Mouse (Mus musculus) brown adipose tissue, adult 24 weeks (tissue): ENCODE measurements around the gene Pigf. TPM values are rescaled to one million over a fixed set of nuclear protein-coding genes. Genes with fewer than 3 reads are reported as not detected.

ENCODE experiments used
- H3K27ac ChIP-seq: fragments of 200-500 bp; replicated peaks from 2 replicates; pipeline ENCODE4 v1.5.1; 2012; ENCODE audit warnings: low read depth, mild to moderate bottlenecking, low read length
- H3K4me1 ChIP-seq: fragments of 200-500 bp; 2 replicates; pipeline ENCODE4 v1.6.1; 2012; ENCODE audit warnings: low read length, mixed read lengths; ENCODE audit not compliant: control insufficient read depth, insufficient read depth, insufficient read length
- H3K4me3 ChIP-seq: fragments of 200-500 bp; 2 replicates; pipeline ENCODE4 v1.5.1; 2012; ENCODE audit warnings: low read depth, mild to moderate bottlenecking, low read length, moderate library complexity; ENCODE audit not compliant: insufficient read depth
- polyA plus RNA-seq: library from polyadenylated mRNA; stranded (reverse); fragments of >200 nt; gene quantifications from 2 replicates; pipeline ENCODE4 v1.2.4, GENCODE M21; 2012; ENCODE audit not compliant: missing spikeins, insufficient read depth, insufficient read length

The Pigf gene
- polyA plus RNA-seq, 1 experiment = 9.2 TPM

DNA sequence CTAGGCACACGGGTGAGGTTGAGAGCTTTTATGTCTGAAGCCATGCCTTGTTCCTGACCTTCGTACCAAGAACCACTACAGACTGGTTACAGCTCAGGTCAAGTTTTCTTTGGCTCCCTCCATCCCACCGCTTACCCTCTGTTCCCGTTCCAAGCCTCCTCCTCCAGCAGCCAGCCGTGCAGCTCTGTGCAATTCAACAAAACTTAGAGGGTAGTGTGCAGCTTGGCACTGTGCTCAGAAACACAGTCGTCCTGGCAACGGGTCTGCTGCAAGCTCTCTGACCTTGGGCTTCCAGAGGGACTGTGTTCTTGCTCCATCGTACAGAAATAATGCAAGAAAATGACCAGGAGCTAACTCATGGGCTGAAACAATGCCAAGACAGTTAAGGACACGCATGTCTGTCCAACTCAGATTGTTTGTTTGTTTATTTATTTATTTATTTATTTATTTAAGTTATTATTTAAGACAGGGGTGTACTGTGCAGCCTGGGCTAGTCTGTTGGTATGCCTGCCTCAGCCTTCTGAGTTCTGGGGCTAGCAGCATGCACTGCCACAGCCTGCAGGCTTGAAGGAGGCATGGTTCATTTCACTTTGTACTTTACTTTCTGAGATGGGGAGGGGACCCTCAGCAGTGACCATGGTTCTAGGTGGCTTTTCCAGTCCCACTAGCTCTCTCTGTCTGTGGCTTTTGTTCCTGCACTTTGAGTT, 25.4 kb upstream of the Pigf start:
- Histone ChIP-seq H3K4me1 (peaks cover 7% of the 10 kb centered on the region), H3K27ac (no peak overlapping the region), H3K4me3 (no peak overlapping the region)

DNA sequence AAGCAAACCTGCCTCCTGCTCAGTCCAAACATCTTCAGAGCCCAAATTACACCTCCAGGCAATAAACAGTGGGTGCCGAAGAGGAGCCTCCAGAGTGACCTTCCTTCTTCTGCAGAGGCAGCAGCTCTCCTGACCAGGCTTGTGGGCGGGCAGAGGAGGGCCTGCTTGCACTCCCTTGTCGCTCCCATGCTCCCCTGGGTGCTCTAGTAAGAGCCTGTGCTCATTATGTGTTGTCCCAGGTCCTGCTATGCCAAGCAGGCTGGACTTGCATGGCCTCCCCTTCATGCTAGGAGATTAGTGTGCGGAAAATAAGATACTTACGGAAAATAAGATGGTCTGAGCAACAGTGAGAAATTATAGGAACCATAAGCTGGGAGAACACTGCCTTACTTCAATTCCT, 24.5 kb upstream of the Pigf start:
- Histone ChIP-seq H3K4me3 (no peak overlapping the region), H3K27ac (no peak overlapping the region)

DNA sequence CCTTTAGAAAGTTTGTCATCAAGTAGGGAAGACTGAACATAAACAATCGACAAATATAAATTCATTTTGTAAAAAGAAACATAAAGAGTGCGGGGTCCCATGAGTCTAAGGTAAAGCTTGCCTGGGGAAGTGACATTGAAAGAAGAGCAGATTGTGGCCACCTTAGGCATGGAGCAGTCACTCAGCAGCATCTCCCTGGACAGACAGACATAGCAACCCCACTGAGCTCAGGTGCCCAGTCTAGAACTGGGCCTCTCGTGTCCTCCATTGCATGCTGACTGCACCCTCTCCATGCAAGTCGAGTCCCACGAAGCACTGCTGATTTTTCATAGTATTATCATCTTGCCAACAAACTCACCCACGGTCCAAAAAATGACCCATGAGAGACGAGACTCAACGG, 19.6 kb upstream of the Pigf start:
- Histone ChIP-seq H3K4me3 (no peak overlapping the region), H3K27ac (no peak overlapping the region), H3K4me1 (no peaks in the 10 kb centered on the region)

More for the DNA sequence above, 24.5 kb upstream of the Pigf start:
- peaks cover 3% of the 10 kb centered on the region; the same call in 1 of the 2 replicates for H3K4me1 ChIP-seq

DNA sequence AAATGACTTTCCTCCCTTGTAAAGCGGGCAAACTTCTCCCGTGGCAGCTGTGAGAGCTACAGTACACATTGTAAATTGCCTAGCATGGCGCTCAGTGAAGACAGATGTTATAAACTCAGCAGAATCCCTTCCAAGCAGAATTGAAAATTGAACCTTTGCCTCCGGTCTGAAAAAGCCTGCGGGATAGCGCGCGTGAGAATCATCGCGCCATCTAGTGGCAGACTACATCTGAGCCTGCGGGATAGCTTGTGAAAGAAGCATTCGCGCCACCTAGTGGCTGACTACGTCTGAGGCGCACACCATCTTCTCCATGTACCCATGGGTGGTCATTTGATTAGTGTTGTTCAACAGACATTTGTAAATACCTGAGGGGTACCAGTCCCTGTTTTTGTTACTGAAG, 19.2 kb upstream of the Pigf start:
- Histone ChIP-seq H3K27ac (no peak overlapping the region), H3K4me1 (no peaks in the 10 kb centered on the region)

DNA sequence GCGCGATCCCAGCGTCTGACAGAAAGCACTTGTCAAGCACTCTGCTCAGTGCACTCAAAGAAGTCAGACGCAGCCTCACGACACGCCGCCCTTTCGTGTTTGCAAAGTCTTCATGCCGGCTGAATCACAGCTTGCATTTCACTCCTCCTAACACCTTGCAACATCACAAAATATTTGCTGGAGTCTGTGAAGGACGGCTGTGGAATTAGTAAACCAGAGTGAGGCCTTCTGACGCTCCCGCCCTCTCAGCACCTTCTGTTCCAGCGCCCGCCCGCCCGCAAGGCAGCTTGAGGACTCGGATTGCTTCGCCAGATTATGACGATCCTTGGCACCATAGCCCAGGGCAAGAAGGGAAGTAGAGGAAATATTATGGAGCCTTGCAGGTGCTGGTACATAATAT, 16.5 kb upstream of the Pigf start:
- no peak overlapping the region for H3K27ac ChIP-seq
- H3K4me1 ChIP-seq = no peaks in the 10 kb centered on the region
- H3K4me3 ChIP-seq = no peak overlapping the region

More for the DNA sequence above, 19.2 kb upstream of the Pigf start:
- no peak overlapping the region for H3K4me3 ChIP-seq

DNA sequence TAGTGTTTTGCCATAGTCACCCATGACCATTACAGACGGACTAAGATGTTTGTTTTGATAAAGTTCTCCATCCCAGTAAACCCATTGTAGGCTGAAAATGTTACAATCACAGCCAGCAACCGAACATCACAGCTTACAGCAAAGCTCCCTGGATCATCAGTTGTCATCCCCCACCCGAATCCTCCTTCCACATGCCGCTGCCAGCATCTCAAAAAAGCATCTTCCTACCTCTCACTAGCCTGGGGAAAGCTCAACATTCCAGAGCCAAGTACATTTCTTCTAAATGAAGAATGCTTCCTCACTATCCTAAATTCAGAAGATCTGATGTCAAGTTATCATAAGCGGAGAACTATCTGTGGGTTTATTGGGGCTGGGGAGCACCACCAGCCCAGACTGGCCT, 13.3 kb upstream of the Pigf start:
- Histone ChIP-seq H3K4me3 (no peak overlapping the region), H3K27ac (no peak overlapping the region), H3K4me1 (no peaks in the 10 kb centered on the region)

DNA sequence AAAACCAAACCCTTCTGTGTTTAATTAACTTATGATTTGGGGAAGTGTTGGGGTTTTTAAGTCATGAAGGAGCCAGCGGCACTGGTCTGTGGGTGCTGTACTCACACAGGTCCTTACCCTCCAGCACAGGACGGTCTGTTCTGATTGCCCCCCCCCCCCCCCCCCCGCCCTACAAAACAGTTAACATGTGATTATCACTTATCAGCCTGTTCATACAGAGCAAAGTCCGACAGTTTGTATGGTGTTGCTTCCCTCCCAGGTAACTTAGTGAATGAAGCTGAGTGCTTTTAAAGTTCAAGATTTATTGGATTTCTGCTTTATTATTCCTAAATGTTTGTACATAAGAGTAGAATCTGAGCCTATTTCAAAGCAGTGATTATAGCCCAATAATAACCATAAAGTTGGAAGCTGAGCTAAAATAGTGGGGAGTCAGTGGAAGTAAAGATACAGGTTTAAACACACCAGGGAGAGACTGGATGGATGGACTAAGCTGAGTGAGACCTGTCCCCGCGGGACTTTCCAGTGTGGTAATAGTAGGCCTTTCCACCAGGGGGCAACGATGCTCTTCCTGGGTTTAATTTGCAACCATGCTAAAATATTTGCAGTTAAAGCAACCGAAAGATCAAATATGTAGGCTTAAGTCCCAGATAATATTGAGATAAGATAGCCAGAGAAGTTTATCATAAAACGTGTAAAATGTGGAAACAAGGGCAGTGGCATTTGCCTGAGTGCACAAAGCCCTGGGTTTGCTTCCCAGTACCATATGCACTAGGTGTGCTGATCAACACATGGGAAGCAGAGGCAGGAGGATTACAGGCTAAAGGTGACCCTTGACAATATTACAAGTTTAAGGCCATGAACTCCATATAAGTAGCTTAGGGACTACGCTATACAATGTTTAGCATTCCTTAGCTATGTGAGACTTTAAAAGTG, 11.2 kb upstream of the Pigf start:
- no peaks in the 10 kb centered on the region for H3K4me1 ChIP-seq
- no peak overlapping the region for H3K4me3 ChIP-seq
- H3K27ac ChIP-seq = no peak overlapping the region

DNA sequence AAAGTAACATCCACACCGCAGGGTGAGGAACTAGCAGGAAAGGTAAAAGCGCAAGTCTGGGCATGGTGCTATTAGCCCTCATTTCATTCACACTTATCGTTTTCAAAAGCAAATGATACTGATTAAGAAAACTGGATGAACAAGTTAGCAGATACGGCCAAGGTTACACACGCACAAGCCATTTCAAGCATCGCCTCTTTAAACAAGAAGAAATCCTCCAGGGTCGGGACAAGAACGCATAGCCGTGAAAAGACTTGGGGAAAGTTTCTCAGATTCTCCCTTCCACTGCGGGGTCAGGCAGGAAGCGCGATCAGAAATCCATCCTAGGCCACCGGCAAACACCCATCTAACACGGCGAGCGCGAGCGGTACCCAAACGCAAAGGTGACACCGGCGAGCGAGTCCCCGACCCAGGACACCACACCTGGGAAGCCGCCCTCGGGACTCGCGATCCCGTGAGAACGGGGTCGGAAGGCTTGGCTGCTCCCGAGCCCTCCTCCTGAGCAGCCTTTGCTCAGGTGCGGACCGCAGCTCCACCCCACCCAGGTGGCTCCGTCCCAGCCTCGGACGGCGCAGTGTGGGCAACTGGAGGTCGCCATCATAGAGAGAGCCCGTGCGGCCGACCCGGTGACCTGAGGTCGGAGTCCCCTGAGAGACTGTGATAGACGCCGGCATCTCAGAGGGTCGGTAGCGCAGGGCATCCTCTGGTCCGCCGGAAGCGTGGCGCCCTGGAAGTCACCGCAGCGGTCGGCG, 539 bp downstream of the Pigf start:
- Histone ChIP-seq H3K4me1 (peaks cover 4% of the 10 kb centered on the region; the same call in 1 of the 2 replicates), H3K4me3 (peak overlapping the region; percentile 77), H3K27ac (no peak overlapping the region)

DNA sequence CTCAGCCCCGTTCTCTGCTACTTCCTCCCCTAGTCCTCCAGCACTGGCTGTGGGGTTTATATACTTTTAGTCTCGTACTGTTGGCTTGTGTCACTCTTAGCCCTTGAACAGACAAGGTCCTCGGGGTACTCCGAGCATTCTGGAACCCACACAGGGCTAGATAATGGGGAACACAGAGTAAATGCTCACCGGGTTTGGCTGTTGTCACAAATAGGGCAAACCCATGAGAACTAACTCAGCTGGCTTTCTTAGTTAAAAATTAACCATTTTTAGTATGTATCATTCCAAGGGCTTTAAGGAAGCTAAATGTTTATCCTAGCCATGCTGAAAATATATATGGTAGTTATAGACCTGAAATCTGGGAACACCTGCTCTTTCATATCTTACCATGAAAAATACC, 5.5 kb downstream of the Pigf start:
- no peaks in the 10 kb centered on the region for H3K4me1 ChIP-seq
- no peak overlapping the region for H3K4me3 ChIP-seq
- H3K27ac ChIP-seq = no peak overlapping the region

DNA sequence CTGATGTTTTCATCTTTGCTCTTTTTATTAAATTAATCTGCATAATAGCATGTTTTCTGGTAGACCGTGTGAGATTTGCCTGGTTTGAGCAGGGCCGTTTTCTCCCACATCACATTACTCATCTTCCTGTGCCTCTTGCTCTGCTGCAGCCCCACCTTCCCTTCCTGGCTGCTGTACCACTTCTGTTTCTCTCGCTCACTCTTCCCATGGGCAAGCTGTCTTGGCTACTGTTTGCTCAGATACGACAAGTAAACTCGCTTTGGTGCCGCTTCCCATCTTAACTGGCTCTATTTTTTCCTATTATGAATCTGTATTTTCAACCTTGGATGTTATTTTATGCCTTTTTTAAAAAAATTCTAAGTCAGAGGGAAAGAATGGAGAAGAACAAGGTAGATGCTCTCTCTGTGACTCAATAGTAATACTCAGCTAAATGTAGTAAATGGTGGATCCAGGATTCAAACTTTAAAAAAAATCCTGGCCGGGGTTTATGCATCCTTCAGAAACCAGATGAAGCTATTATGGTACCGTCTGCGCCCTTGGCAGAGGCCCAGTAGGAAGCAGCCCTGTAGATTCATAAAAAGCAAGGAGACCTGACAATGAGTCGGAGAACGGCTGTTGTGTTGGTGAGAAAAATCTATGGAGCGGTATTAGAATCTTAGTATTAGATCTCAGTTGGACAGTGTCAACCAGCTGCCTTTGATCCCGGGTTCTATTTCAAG, 13.7 kb downstream of the Pigf start:
- no peaks in the 10 kb centered on the region for H3K4me1 ChIP-seq
- no peak overlapping the region for H3K27ac ChIP-seq
- H3K4me3 ChIP-seq = no peak overlapping the region

DNA sequence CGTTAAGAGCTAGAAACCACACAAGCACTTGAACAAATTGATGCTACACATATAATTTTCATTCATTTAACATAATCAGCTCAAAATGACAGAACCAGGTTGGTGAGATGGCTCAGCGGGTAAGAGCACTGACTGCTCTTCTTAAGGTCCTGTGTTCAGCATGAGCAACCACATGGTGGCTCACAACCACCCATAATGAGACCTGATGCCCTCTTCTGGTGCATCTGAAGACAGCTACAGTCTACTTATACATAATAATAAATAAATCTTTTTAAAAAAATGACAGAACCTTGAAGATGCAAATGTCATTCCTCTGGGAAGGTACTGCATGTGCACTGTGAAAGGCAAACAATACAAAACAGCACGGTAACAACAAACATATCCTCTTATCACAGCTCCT, 16.3 kb downstream of the Pigf start:
- H3K4me3 ChIP-seq = no peak overlapping the region
- no peaks in the 10 kb centered on the region for H3K4me1 ChIP-seq
- H3K27ac ChIP-seq = no peak overlapping the region

DNA sequence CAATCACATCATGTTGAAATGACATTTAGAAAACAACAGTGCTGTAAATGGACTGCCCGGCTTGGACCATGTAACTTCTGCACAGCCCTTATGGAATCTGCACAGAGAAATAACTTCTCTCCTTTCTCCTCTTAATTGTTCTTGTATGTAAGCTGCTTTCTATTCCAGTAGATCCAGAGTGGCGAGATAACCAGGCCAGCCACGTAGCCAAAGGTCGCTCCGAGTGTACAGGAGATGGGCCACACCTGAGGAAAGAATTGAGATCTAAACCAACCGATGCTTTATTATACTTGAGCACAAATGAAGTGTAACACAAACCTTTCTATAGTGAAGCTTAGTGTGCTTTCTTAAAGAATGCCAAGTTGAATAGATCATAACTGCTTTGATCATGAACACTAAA, 27.9 kb downstream of the Pigf start:
- Histone ChIP-seq H3K27ac (no peak overlapping the region), H3K4me3 (no peak overlapping the region), H3K4me1 (no peaks in the 10 kb centered on the region)

DNA sequence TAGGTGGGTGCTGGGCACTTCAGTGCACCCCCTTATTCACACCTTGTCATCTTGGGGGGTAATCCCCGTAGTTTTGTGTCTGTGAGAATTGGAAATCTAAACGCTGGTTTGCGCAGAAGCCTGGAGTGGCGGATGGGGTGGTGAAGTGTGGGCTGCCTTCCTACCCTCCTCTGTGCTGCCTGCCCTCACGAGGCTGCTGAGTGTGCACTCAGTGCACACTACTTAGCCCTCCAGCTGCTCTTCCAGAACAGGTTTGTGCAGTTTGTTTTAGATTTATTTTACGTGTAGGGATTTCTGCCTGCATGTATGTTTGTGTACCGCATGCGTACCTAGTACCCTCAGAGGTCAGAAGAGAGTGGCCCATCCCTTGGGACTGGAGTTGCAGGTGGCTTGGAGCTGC, 33.9 kb downstream of the Pigf start:
- H3K4me3 ChIP-seq = no peak overlapping the region
- H3K27ac ChIP-seq = no peak overlapping the region
- H3K4me1 ChIP-seq = peaks cover 10% of the 10 kb centered on the region; the same call in 1 of the 2 replicates

DNA sequence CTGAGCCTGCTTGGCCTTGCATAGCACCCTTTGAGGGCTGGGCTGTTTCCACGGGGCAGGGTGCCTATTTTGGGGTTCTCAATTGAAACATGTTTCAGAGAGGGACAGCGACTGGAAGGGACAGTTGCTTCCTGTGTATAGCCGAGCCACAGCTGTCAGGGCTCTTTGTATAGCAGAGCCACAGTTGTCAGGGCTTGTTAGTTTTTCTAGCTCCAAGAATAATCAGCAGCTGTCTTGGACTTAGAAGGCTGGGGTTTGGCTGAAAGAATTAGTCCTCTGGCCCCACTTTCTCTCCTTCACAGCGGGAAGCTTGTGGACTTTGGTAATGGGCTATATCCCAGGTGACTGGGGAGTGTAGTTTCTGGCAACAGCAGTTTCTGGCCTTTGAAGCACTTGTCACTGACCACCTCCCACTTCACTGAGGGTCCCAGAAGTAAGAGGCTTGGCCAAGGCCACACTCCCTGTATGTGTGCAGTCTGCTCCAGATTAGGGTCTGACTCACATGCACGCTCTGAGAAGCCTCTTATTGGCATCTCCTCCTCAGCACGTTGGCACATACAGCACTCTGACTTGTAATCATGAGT, 36.5 kb downstream of the Pigf start:
- no peak overlapping the region for H3K4me3 ChIP-seq
- H3K4me1 ChIP-seq = peaks cover 16% of the 10 kb centered on the region
- peak overlapping the region; percentile 55 for H3K27ac ChIP-seq
